Mouse (Mus musculus): ENCODE data around the gene Hmg20a. TPM values are rescaled to one million over a fixed set of nuclear protein-coding genes. Genes with fewer than 3 reads are reported as not detected.

The Hmg20a gene
- total and polyA plus RNA-seq, 3 experiments: 8.5 to 14.5 (median 13.6) TPM

DNA sequence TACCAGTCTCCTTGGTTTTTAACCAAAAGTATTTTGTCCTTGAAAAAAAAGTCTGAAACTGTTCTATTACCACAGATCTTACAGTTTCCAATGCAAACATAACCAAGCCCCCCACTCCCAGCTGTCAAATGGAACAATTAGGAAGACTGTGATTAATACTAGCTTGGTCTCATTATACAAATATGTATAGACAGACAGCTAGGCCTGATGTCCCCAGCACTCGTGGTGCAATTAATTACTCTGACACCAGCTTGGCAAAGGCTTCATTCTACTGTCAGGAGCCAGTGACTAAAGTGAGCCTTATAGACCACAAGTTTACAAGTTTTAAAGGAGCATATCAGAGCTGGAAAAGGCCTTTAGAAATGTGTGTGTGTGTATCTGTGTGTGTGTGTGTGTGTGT, 74.5 kb downstream of the Hmg20a start:
- Histone ChIP-seq H3K4me3 (replicated peaks in 1 of 3; ENCODE audit: low read depth in 2 of 3, low read length in 2 of 3, poor library complexity in 1 of 3) (no peak overlapping the region), H3K4me1 (ENCODE audit: control insufficient read depth in 1 of 2, insufficient read depth in 2 of 2) (peaks cover 2 to 8% of the 10 kb centered on the region in 2 experiments; a peak in 3 of 4 replicates), H3K27ac (ENCODE audit: insufficient read depth, low read depth) (no peak overlapping the region), H3K9ac (ENCODE audit: insufficient read depth, low read depth) (no peak overlapping the region), H3K79me2 (replicated peaks; ENCODE audit: control insufficient read depth, extremely low read depth, insufficient read depth, poor library complexity, severe bottlenecking) (no peaks in the 10 kb centered on the region), H3K9me3 (replicated peaks; ENCODE audit: low read length) (no peaks in the 10 kb centered on the region), H3K36me3 (replicated peaks in 1 of 2; ENCODE audit: control insufficient read depth in 1 of 2, insufficient read depth in 1 of 2, low read length in 1 of 2) (peaks cover 36 to 78% of the 10 kb centered on the region in 2 experiments), H3K4me2 (ENCODE audit: insufficient read depth, low read depth, poor library complexity, severe bottlenecking) (no peak overlapping the region), H3K27me3 (replicated peaks) (no peaks in the 10 kb centered on the region)
- in situ Hi-C loops (cut with MboI; ENCODE audit: low pct_ligation_motif_present, low pct_unique_long_range_greater_than_20kb, low sequenced_read_pairs): no loop called here
- dilution Hi-C loops (cut with MboI; ENCODE audit: extremely low pct_ligation_motif_present, extremely low pct_unique_long_range_greater_than_20kb, low sequenced_read_pairs): no loop called here
- DNase-seq (ENCODE audit: extremely low read depth): no peak
- TF ChIP-seq TCF12 (IDR thresholded peaks at IDR 0.05; ENCODE audit: low read depth, low read length) (no peak), BHLHE40 (IDR thresholded peaks at IDR 0.05; ENCODE audit: low read depth, low read length) (no peak)

DNA sequence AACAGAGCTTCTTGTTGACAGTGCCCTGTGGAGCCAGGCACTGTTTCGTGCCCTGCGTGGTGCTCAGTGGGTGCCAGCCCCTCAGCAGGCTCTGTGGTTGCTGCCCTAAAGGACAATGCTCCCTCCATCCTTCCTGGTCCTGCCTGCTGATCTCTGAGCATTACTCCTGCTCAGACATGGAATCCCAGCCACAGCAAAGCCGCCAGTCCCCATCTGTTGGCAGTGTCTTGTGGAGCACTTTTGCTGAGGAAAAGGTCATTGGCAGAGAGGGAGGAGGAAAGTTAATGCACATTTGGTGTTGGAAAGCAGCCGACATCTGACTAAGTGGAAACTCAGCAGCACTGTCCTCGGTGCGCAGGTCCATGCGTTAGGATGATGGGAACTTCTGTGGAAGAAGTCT, 76.7 kb downstream of the Hmg20a start:
- H3K4me3 ChIP-seq (replicated peaks in 1 of 3; ENCODE audit: low read depth in 2 of 3, low read length in 2 of 3, poor library complexity in 1 of 3): no peak overlapping the region
- TF ChIP-seq MXI1 (IDR thresholded peaks at IDR 0.05; ENCODE audit: low read depth, low read length): no peak
- no peak for TF ChIP-seq PAX5 (IDR thresholded peaks at IDR 0.05; ENCODE audit: low read length)
- TF ChIP-seq GABPA (IDR thresholded peaks at IDR 0.05; ENCODE audit: insufficient replicate concordance, low read depth, low read length): no peak
- no peak for TF ChIP-seq MAFK (IDR thresholded peaks at IDR 0.05; ENCODE audit: insufficient replicate concordance, low read length)
- TF ChIP-seq BHLHE40 (IDR thresholded peaks at IDR 0.05; ENCODE audit: low read depth, low read length): no peak
- no peak for TF ChIP-seq TCF12 (IDR thresholded peaks at IDR 0.05; ENCODE audit: low read depth, low read length)
- TF ChIP-seq EP300 (IDR thresholded peaks at IDR 0.05; ENCODE audit: low read length): no peak
- TF ChIP-seq SIN3A (IDR thresholded peaks at IDR 0.05; ENCODE audit: low read length): no peak
- no peak for TF ChIP-seq MYC (IDR thresholded peaks at IDR 0.05; ENCODE audit: low read depth, low read length)
- TF ChIP-seq ZC3H11A (IDR thresholded peaks at IDR 0.05; ENCODE audit: low read depth, low read length): no peak
- no peak for TF ChIP-seq SMC3 (IDR thresholded peaks at IDR 0.05; ENCODE audit: low read depth, low read length)
- dilution Hi-C loops (cut with MboI; ENCODE audit: extremely low pct_ligation_motif_present, extremely low pct_unique_long_range_greater_than_20kb, low sequenced_read_pairs): no loop called here
- no peaks in the 10 kb centered on the region for H3K79me2 ChIP-seq (replicated peaks; ENCODE audit: control insufficient read depth, extremely low read depth, insufficient read depth, poor library complexity, severe bottlenecking)
- H3K36me3 ChIP-seq (replicated peaks in 1 of 2; ENCODE audit: control insufficient read depth in 1 of 2, insufficient read depth in 1 of 2, low read length in 1 of 2): peaks cover 29 to 59% of the 10 kb centered on the region in 2 experiments
- H3K4me2 ChIP-seq (ENCODE audit: insufficient read depth, low read depth, poor library complexity, severe bottlenecking): no peak overlapping the region
- peaks cover 2 to 8% of the 10 kb centered on the region in 2 experiments; a peak in 3 of 4 replicates for H3K4me1 ChIP-seq (ENCODE audit: control insufficient read depth in 1 of 2, insufficient read depth in 2 of 2)
- no peak overlapping the region for H3K9ac ChIP-seq (ENCODE audit: insufficient read depth, low read depth)
- no peaks in the 10 kb centered on the region for H3K27me3 ChIP-seq (replicated peaks)
- H3K9me3 ChIP-seq (replicated peaks; ENCODE audit: low read length): no peaks in the 10 kb centered on the region
- in situ Hi-C loops (cut with MboI; ENCODE audit: low pct_ligation_motif_present, low pct_unique_long_range_greater_than_20kb, low sequenced_read_pairs): no loop called here
- DNase-seq (ENCODE audit: extremely low read depth): no peak
- no peak overlapping the region for H3K27ac ChIP-seq (ENCODE audit: insufficient read depth, low read depth)

DNA sequence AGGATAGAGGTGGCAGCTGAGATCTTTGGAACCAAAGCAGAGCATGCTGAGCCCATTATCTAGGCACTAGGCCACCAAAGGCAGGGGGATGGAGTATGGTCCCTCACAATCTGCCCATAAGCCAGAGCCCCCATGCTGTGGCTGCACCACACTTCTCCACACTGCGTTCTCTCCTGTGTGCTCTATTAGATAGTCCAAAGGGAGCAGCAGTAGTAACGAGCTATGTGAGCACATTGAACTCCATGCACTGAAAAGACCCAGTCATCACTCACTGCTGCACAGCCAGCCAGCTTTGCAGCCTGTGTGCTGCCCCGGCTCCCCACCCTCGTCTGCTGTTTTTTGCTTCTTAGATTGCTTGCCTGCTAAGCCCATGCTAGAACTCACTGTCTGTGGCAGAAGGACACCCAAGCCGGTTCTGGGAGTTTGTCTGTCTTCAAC, 77.4 kb downstream of the Hmg20a start:
- no peaks in the 10 kb centered on the region for H3K27me3 ChIP-seq (replicated peaks)
- no peak overlapping the region for H3K4me3 ChIP-seq (replicated peaks in 1 of 3; ENCODE audit: low read depth in 2 of 3, low read length in 2 of 3, poor library complexity in 1 of 3)
- H3K9ac ChIP-seq (ENCODE audit: insufficient read depth, low read depth): no peak overlapping the region
- H3K9me3 ChIP-seq (replicated peaks; ENCODE audit: low read length): no peaks in the 10 kb centered on the region
- H3K4me1 ChIP-seq (ENCODE audit: control insufficient read depth in 1 of 2, insufficient read depth in 2 of 2): peaks cover 2 to 8% of the 10 kb centered on the region in 2 experiments; a peak in 3 of 4 replicates
- DNase-seq (ENCODE audit: extremely low read depth): no peak
- dilution Hi-C loops (cut with MboI; ENCODE audit: extremely low pct_ligation_motif_present, extremely low pct_unique_long_range_greater_than_20kb, low sequenced_read_pairs) (no loop called here), in situ Hi-C loops (cut with MboI; ENCODE audit: low pct_ligation_motif_present, low pct_unique_long_range_greater_than_20kb, low sequenced_read_pairs) (no loop called here)
- TF ChIP-seq HCFC1 (IDR thresholded peaks at IDR 0.05; ENCODE audit: low read depth, low read length) (no peak), ZC3H11A (IDR thresholded peaks at IDR 0.05; ENCODE audit: low read depth, low read length) (no peak)
- no peak overlapping the region for H3K4me2 ChIP-seq (ENCODE audit: insufficient read depth, low read depth, poor library complexity, severe bottlenecking)
- H3K27ac ChIP-seq (ENCODE audit: insufficient read depth, low read depth): no peak overlapping the region
- no peaks in the 10 kb centered on the region for H3K79me2 ChIP-seq (replicated peaks; ENCODE audit: control insufficient read depth, extremely low read depth, insufficient read depth, poor library complexity, severe bottlenecking)
- H3K36me3 ChIP-seq (replicated peaks in 1 of 2; ENCODE audit: control insufficient read depth in 1 of 2, insufficient read depth in 1 of 2, low read length in 1 of 2): peaks cover 23 to 53% of the 10 kb centered on the region in 2 experiments

Measured in CH12.LX (cell line).